Mouse (Mus musculus) cortical plate, adult 2 months (tissue): ENCODE data around the gene Tnfsf10.

Experiments used
- CTCF ChIP-seq: fragments of 200-500 bp; IDR thresholded peaks from 2 replicates; pipeline ENCODE4 v1.5.1; 2011; ENCODE audit warnings: mild to moderate bottlenecking, control low read depth, low read length; ENCODE audit not compliant: insufficient read depth; ENCODE audit errors: extremely low read depth
- POLR2A ChIP-seq: fragments of 200-500 bp; IDR thresholded peaks from 2 replicates; pipeline ENCODE4 v1.6.1; 2011; ENCODE audit warnings: mild to moderate bottlenecking, low read length, control low read depth; ENCODE audit not compliant: insufficient read depth; ENCODE audit errors: extremely low read depth

GRCm38 (mm10) chr3:27384836-27385235 lies 68.0 kb downstream of the Tnfsf10 start:
- TF ChIP-seq POLR2A (no peak), CTCF (no peak)
